Mouse (Mus musculus) small intestine, adult 2 months (tissue): Measurements from ENCODE around the gene Ccdc191. TPM values are rescaled to one million over a fixed set of nuclear protein-coding genes. Genes with fewer than 3 reads are reported as not detected.
A peak's percentile ranks its signal among the peaks of the same experiment; 100 is the strongest.

Experiments
- H3K27ac ChIP-seq: fragments of 200-500 bp; 2 replicates; pipeline ENCODE4 v1.5.1; 2012; ENCODE audit warnings: low read depth, low read length, control low read depth, inconsistent platforms; ENCODE audit not compliant: insufficient read depth
- H3K27me3 ChIP-seq: fragments of 200-500 bp; 2 replicates; pipeline ENCODE4 v1.6.1; 2012; ENCODE audit warnings: mild to moderate bottlenecking, moderate library complexity, low read length, inconsistent platforms; ENCODE audit not compliant: control insufficient read depth, insufficient read depth
- H3K36me3 ChIP-seq: fragments of 200-500 bp; 2 replicates; pipeline ENCODE4 v1.6.1; 2012; ENCODE audit warnings: mild to moderate bottlenecking, low read length, control low read depth, inconsistent platforms; ENCODE audit not compliant: control insufficient read depth, insufficient read depth
- H3K4me1 ChIP-seq: fragments of 200-500 bp; 2 replicates; pipeline ENCODE4 v1.6.1; 2012; ENCODE audit warnings: low read length, inconsistent platforms, mixed read lengths; ENCODE audit not compliant: control insufficient read depth, insufficient read depth, insufficient read length
- H3K4me3 ChIP-seq: fragments of 200-500 bp; 2 replicates; pipeline ENCODE4 v1.5.1; 2012; ENCODE audit warnings: low read depth, mild to moderate bottlenecking, control low read depth, inconsistent platforms, low read length, moderate library complexity
- CTCF ChIP-seq: fragments of 200-500 bp; IDR thresholded peaks from 2 replicates; pipeline ENCODE4 v1.5.1; 2012; ENCODE audit warnings: low read depth, mild to moderate bottlenecking, control low read depth, inconsistent platforms, low read length, moderate library complexity, mixed read lengths; ENCODE audit not compliant: insufficient replicate concordance, insufficient read length; ENCODE audit errors: extremely low read depth
- POLR2A ChIP-seq: fragments of 200-500 bp; IDR thresholded peaks from 2 replicates; pipeline ENCODE4 v1.6.1; 2012; ENCODE audit warnings: low read depth, mild to moderate bottlenecking, control low read depth, inconsistent platforms, low read length, moderate library complexity
- WGBS: fragments of 180-500 bp; shearing (Covaris S2); methylation state at CpG from one replicate; pipeline ENCODE4 v1.1.7; 2018; 5-methylcytosine and 5-hydroxymethylcytosine counted together
- polyA plus RNA-seq: library from polyadenylated mRNA; depleted of rRNA; stranded (reverse); fragments of >200 nt; gene quantifications from 2 replicates; pipeline ENCODE4 v1.2.3, GENCODE M21; 2012

Gene Ccdc191
- polyA plus RNA-seq, 1 experiment, result 0.76 TPM

- H3K4me1 ChIP-seq, result peaks cover 2% of the 10 kb centered on the region; the same call in 1 of the 2 replicates
- no peaks in the 10 kb centered on the region for H3K27me3 ChIP-seq
- 83% methylated on average over 6 of the region's 6 CpGs for WGBS
- TF ChIP-seq CTCF, result no peak
- H3K4me3 ChIP-seq, result no peak overlapping the region
- no peak overlapping the region for H3K27ac ChIP-seq
- peaks cover 17% of the 10 kb centered on the region for H3K36me3 ChIP-seq
These were observed 9.8 kb upstream of the Ccdc191 start for GRCm38 (mm10) chr16:43879769-43880168.

DNA sequence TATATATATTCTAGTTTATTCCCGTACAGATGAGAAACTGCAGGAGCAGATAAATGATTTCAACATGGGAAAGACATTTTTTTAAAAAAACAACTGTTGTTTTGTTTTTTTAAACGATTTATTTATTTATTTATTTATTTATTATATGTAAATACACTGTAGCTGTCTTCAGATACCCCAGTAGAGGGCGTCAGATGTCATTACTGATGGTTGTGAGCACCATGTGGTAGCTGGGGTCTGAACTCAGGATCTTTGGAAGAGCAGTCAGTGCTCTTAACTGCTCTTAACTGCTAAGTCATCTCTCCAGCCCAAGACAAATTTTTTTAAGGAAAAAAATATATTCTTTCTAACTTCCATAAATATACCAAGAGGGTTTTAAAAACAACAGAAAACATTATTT lies 8.0 kb upstream of the Ccdc191 start:
- no peak overlapping the region for H3K27ac ChIP-seq
- H3K4me1 ChIP-seq, result peaks cover 2% of the 10 kb centered on the region; the same call in 1 of the 2 replicates
- H3K36me3 ChIP-seq, result peaks cover 8% of the 10 kb centered on the region
- WGBS, result 66% methylated on average over 3 of the region's 3 CpGs
- no peaks in the 10 kb centered on the region for H3K27me3 ChIP-seq
- no peak for TF ChIP-seq POLR2A
- TF ChIP-seq CTCF, result no peak
- H3K4me3 ChIP-seq, result no peak overlapping the region

- Histone ChIP-seq H3K27ac (no peak overlapping the region), H3K4me1 (peaks cover 2% of the 10 kb centered on the region; the same call in 1 of the 2 replicates), H3K4me3 (no peak overlapping the region), H3K36me3 (peaks cover 8% of the 10 kb centered on the region), H3K27me3 (no peaks in the 10 kb centered on the region)
- TF ChIP-seq CTCF, result peak; percentile 31; the same call in 1 of the 2 replicates
- TF ChIP-seq POLR2A, result no peak
- WGBS, result 61% methylated on average over 2 of the region's 2 CpGs
These were observed 7.3 kb upstream of the Ccdc191 start for GRCm38 (mm10) chr16:43882329-43882728.

DNA sequence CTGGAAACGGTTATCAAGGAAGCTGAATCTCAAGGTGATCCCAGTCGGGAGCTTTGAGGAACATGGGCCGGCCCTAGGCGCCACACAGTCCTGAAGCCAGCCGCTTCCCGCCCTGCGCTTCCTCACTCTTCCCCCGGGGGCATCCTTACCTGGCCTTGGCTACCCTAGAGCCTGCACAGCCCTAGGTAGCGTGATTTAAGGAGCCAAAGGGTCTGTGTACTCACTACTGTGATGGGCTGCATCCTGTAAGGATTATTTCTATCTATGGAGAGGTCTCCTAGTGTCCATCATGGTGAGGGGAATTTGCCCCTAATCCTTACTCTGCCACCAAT lies 371 bp downstream of the Ccdc191 start:
- H3K4me3 ChIP-seq, result peak overlapping the region; percentile 90
- H3K27me3 ChIP-seq, result no peaks in the 10 kb centered on the region
- peaks cover 4% of the 10 kb centered on the region for H3K4me1 ChIP-seq
- H3K36me3 ChIP-seq, result no peaks in the 10 kb centered on the region
- TF ChIP-seq POLR2A (no peak), CTCF (peak; percentile 61; the same call in 1 of the 2 replicates)
- H3K27ac ChIP-seq, result peak overlapping the region; percentile 61
- WGBS, result under 1% methylated on average over 9 of the region's 9 CpGs

DNA sequence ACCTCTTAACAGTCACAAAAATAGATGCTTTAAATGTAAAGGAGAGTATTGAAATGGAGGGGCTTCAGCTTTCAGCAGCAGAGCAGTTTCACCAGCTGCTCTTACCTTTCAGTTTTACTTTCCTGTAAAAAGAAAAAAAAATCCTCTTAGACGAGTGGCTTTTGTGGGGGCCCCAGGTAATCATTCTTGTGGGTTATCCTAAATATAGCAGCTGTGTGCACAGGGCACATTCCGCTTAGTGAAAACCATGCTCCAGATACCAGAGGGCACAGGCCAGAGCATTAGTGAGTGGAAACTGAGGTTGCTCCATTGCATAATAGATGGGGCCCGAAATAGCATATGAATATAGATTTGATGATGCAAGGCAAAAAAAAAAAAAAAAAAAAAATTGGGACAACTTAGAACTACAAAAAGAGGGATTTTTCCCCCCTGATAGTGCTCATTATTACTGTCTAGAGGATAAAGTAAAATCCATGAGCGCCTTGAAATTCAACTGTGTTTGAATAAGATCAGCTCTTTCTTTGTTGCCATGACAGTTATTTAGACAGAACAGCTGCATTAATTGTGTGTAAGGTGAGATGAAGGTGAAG lies 1.2 kb downstream of the Ccdc191 start:
- WGBS, result 74% methylated on average over 4 of the region's 4 CpGs

DNA sequence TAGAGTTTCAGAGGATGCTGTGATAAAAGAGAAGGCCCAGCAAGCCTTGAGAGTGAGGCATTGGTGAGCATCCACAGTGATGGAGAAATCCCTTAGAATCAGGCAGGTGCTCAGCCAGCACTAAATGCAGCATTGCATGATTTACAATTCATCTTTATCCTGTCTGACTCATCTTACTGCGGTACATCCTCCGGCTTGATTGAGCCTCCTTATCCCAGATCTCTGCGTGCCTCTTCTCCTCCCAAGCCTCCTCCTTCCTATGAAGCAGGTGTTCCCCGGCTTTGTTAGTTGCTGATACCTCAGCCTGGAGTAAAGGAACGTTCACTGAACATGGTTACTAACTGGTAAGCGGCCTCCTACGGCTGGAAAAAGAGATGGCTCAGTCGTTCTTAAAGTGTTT lies 4.9 kb downstream of the Ccdc191 start:
- TF ChIP-seq CTCF (no peak), POLR2A (no peak)
- WGBS, result 90% methylated on average over 8 of the region's 8 CpGs
- Histone ChIP-seq H3K4me1 (no peaks in the 10 kb centered on the region), H3K36me3 (no peaks in the 10 kb centered on the region; the same call in 1 of the 2 replicates), H3K27ac (no peak overlapping the region), H3K4me3 (no peak overlapping the region), H3K27me3 (no peaks in the 10 kb centered on the region)

More for the DNA sequence above, 1.2 kb downstream of the Ccdc191 start:
- Histone ChIP-seq H3K27me3 (no peaks in the 10 kb centered on the region), H3K36me3 (no peaks in the 10 kb centered on the region), H3K27ac (no peak overlapping the region), H3K4me3 (no peak overlapping the region), H3K4me1 (peaks cover 4% of the 10 kb centered on the region)
- TF ChIP-seq CTCF (no peak), POLR2A (no peak)

DNA sequence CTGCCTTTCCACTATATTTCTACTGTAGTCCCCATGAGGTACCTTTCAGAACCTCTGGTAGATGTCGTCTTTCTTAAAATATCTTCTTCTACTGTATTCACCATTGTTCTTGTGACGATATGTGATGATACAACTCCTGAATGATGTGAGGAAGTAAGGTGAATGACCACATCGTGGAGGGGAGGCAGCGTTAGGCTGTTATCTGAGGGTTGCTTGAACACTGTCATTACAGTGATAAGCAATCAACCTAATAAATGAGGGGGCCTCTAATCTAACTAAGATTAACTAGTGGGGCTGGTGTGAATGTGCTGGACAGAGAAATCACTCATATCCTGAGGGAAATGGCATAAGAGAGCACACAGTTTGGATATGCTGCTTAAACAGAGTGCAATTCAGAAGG lies 10.5 kb downstream of the Ccdc191 start:
- 46% methylated on average over 4 of the region's 4 CpGs for WGBS
- H3K4me1 ChIP-seq, result no peaks in the 10 kb centered on the region
- H3K27ac ChIP-seq, result no peak overlapping the region
- no peak overlapping the region for H3K4me3 ChIP-seq
- H3K27me3 ChIP-seq, result no peaks in the 10 kb centered on the region
- TF ChIP-seq CTCF, result no peak
- TF ChIP-seq POLR2A, result no peak
- no peaks in the 10 kb centered on the region; the same call in 1 of the 2 replicates for H3K36me3 ChIP-seq

DNA sequence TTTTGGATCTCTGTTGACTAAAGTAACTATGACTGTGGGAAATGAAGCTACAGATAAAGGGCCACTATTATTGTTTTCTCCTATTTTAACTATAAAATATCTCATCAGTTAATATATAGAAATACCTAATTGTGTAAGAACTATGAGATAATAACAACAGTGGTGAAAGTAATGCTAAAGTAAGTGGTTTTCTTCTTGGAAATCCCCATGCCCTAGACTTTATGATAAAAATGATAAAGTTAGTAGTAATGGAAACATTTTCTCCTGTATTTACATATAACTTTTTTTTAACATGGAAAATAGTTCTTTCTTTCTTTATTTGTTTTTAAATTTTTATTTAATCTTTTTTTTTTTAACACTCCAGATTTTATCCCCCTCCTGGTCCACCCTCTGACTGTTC lies 11.0 kb downstream of the Ccdc191 start:
- no peak overlapping the region for H3K4me3 ChIP-seq
- no peaks in the 10 kb centered on the region for H3K4me1 ChIP-seq
- H3K36me3 ChIP-seq, result no peaks in the 10 kb centered on the region; the same call in 1 of the 2 replicates
- no peaks in the 10 kb centered on the region for H3K27me3 ChIP-seq
- no peak overlapping the region for H3K27ac ChIP-seq
- TF ChIP-seq CTCF, result no peak
